Mouse (Mus musculus): ENCODE measurements around the gene Gtpbp2. TPM values are rescaled to one million over a fixed set of nuclear protein-coding genes. Genes with fewer than 3 reads are reported as not detected.
A peak's percentile ranks its signal among the peaks of the same experiment; 100 is the strongest.

Gtpbp2 gene
- polyA plus RNA-seq, 1 experiment from 2014 or later = 29.9 TPM

GRCm38 (mm10) chr17:46123953-46124700, 36.7 kb upstream of the Gtpbp2 start:
- ATAC-seq (ENCODE audit: low FRiP score) = no peak
- Histone ChIP-seq H3K27me3 (ENCODE audit: control insufficient read depth, insufficient read depth, low read length) (no peaks in the 10 kb centered on the region), H3K9ac (no peak overlapping the region), H3K9me3 (ENCODE audit: control insufficient read depth, low read length) (no peaks in the 10 kb centered on the region), H3K4me1 (replicated peaks; ENCODE audit: control insufficient read depth, insufficient read depth, low read length) (no peaks in the 10 kb centered on the region), H3K27ac (no peak overlapping the region), H3K4me3 (replicated peaks; ENCODE audit: low read length) (no peak overlapping the region), H3K36me3 (replicated peaks; ENCODE audit: control insufficient read depth, insufficient read depth) (peaks cover 86% of the 10 kb centered on the region), H3K4me2 (replicated peaks) (no peak overlapping the region)
- 93% methylated on average over 12 of the region's 12 CpGs for WGBS
- DNase-seq (ENCODE audit: low spot score) = no peak

GRCm38 (mm10) chr17:46126608-46127007, 34.2 kb upstream of the Gtpbp2 start:
- WGBS = 90% methylated on average over 6 of the region's 6 CpGs
- Histone ChIP-seq H3K4me3 (replicated peaks; ENCODE audit: low read length) (no peak overlapping the region), H3K9me3 (ENCODE audit: control insufficient read depth, low read length) (no peaks in the 10 kb centered on the region), H3K27ac (no peak overlapping the region), H3K4me1 (replicated peaks; ENCODE audit: control insufficient read depth, insufficient read depth, low read length) (no peaks in the 10 kb centered on the region), H3K4me2 (replicated peaks) (no peak overlapping the region), H3K36me3 (replicated peaks; ENCODE audit: control insufficient read depth, insufficient read depth) (peaks cover 87% of the 10 kb centered on the region), H3K27me3 (ENCODE audit: control insufficient read depth, insufficient read depth, low read length) (no peaks in the 10 kb centered on the region), H3K9ac (no peak overlapping the region)
- DNase-seq (ENCODE audit: low spot score) (no peak), ATAC-seq (ENCODE audit: low FRiP score) (no peak)

GRCm38 (mm10) chr17:46127814-46128493, 32.9 kb upstream of the Gtpbp2 start:
- DNase-seq (ENCODE audit: low spot score) (no peak), ATAC-seq (ENCODE audit: low FRiP score) (no peak)
- no peaks in the 10 kb centered on the region for H3K9me3 ChIP-seq (ENCODE audit: control insufficient read depth, low read length)
- no peak overlapping the region for H3K27ac ChIP-seq
- no peak overlapping the region for H3K9ac ChIP-seq
- peaks cover 74% of the 10 kb centered on the region for H3K36me3 ChIP-seq (replicated peaks; ENCODE audit: control insufficient read depth, insufficient read depth)
- H3K27me3 ChIP-seq (ENCODE audit: control insufficient read depth, insufficient read depth, low read length) = no peaks in the 10 kb centered on the region
- H3K4me2 ChIP-seq (replicated peaks) = no peak overlapping the region
- no peaks in the 10 kb centered on the region for H3K4me1 ChIP-seq (replicated peaks; ENCODE audit: control insufficient read depth, insufficient read depth, low read length)
- WGBS = 81% methylated on average over 6 of the region's 6 CpGs
- no peak overlapping the region for H3K4me3 ChIP-seq (replicated peaks; ENCODE audit: low read length)

- Histone ChIP-seq H3K4me2 (replicated peaks) (no peak overlapping the region), H3K27ac (no peak overlapping the region), H3K27me3 (ENCODE audit: control insufficient read depth, insufficient read depth, low read length) (no peaks in the 10 kb centered on the region), H3K9ac (no peak overlapping the region), H3K9me3 (ENCODE audit: control insufficient read depth, low read length) (no peaks in the 10 kb centered on the region), H3K36me3 (replicated peaks; ENCODE audit: control insufficient read depth, insufficient read depth) (peaks cover 54% of the 10 kb centered on the region), H3K4me3 (replicated peaks; ENCODE audit: low read length) (no peak overlapping the region), H3K4me1 (replicated peaks; ENCODE audit: control insufficient read depth, insufficient read depth, low read length) (no peaks in the 10 kb centered on the region)
- ATAC-seq (ENCODE audit: low FRiP score) = no peak
- DNase-seq (ENCODE audit: low spot score) = no peak
- WGBS = 84% methylated on average over 13 of the region's 13 CpGs
These were observed 30.9 kb upstream of the Gtpbp2 start for GRCm38 (mm10) chr17:46129741-46130498.

GRCm38 (mm10) chr17:46132058-46132718, 28.6 kb upstream of the Gtpbp2 start:
- H3K9ac ChIP-seq = no peak overlapping the region
- H3K4me2 ChIP-seq (replicated peaks) = no peak overlapping the region
- ATAC-seq (ENCODE audit: low FRiP score) (peak; percentile 54; the same call in 1 of the 2 replicates), DNase-seq (ENCODE audit: low spot score) (peak; percentile 85)
- no peaks in the 10 kb centered on the region for H3K27me3 ChIP-seq (ENCODE audit: control insufficient read depth, insufficient read depth, low read length)
- 14% methylated on average over 12 of the region's 12 CpGs for WGBS
- H3K4me3 ChIP-seq (replicated peaks; ENCODE audit: low read length) = no peak overlapping the region
- H3K9me3 ChIP-seq (ENCODE audit: control insufficient read depth, low read length) = no peaks in the 10 kb centered on the region
- H3K36me3 ChIP-seq (replicated peaks; ENCODE audit: control insufficient read depth, insufficient read depth) = peaks cover 32% of the 10 kb centered on the region
- H3K27ac ChIP-seq = no peak overlapping the region
- no peaks in the 10 kb centered on the region for H3K4me1 ChIP-seq (replicated peaks; ENCODE audit: control insufficient read depth, insufficient read depth, low read length)

- 72% methylated on average over 8 of the region's 8 CpGs for WGBS
- Histone ChIP-seq H3K27ac (no peak overlapping the region), H3K9me3 (ENCODE audit: control insufficient read depth, low read length) (no peaks in the 10 kb centered on the region), H3K4me2 (replicated peaks) (no peak overlapping the region), H3K4me1 (replicated peaks; ENCODE audit: control insufficient read depth, insufficient read depth, low read length) (no peaks in the 10 kb centered on the region), H3K27me3 (ENCODE audit: control insufficient read depth, insufficient read depth, low read length) (no peaks in the 10 kb centered on the region), H3K4me3 (replicated peaks; ENCODE audit: low read length) (no peak overlapping the region), H3K36me3 (replicated peaks; ENCODE audit: control insufficient read depth, insufficient read depth) (peaks cover 25% of the 10 kb centered on the region), H3K9ac (no peak overlapping the region)
- no peak for DNase-seq (ENCODE audit: low spot score)
- ATAC-seq (ENCODE audit: low FRiP score) = 0 out of 2 replicates have a peak, but pooled peaks have one; percentile 16
These were observed 28.0 kb upstream of the Gtpbp2 start for GRCm38 (mm10) chr17:46132862-46133261.

GRCm38 (mm10) chr17:46138563-46139236, 22.1 kb upstream of the Gtpbp2 start:
- no peaks in the 10 kb centered on the region for H3K9me3 ChIP-seq (ENCODE audit: control insufficient read depth, low read length)
- H3K4me2 ChIP-seq (replicated peaks) = no peak overlapping the region
- no peak overlapping the region for H3K27ac ChIP-seq
- peaks cover 5% of the 10 kb centered on the region; the same call in 1 of the 2 replicates for H3K4me1 ChIP-seq (replicated peaks; ENCODE audit: control insufficient read depth, insufficient read depth, low read length)
- ATAC-seq (ENCODE audit: low FRiP score) (no peak), DNase-seq (ENCODE audit: low spot score) (no peak)
- H3K36me3 ChIP-seq (replicated peaks; ENCODE audit: control insufficient read depth, insufficient read depth) = no peaks in the 10 kb centered on the region
- H3K4me3 ChIP-seq (replicated peaks; ENCODE audit: low read length) = no peak overlapping the region
- H3K9ac ChIP-seq = no peak overlapping the region
- no peaks in the 10 kb centered on the region for H3K27me3 ChIP-seq (ENCODE audit: control insufficient read depth, insufficient read depth, low read length)
- 87% methylated on average over 8 of the region's 8 CpGs for WGBS

- Histone ChIP-seq H3K4me2 (replicated peaks) (no peak overlapping the region), H3K4me1 (replicated peaks; ENCODE audit: control insufficient read depth, insufficient read depth, low read length) (peaks cover 5% of the 10 kb centered on the region; the same call in 1 of the 2 replicates), H3K36me3 (replicated peaks; ENCODE audit: control insufficient read depth, insufficient read depth) (no peaks in the 10 kb centered on the region), H3K27me3 (ENCODE audit: control insufficient read depth, insufficient read depth, low read length) (no peaks in the 10 kb centered on the region), H3K4me3 (replicated peaks; ENCODE audit: low read length) (no peak overlapping the region), H3K9me3 (ENCODE audit: control insufficient read depth, low read length) (no peaks in the 10 kb centered on the region), H3K9ac (no peak overlapping the region), H3K27ac (no peak overlapping the region)
- ATAC-seq (ENCODE audit: low FRiP score) (no peak), DNase-seq (ENCODE audit: low spot score) (no peak)
- WGBS = 92% methylated on average over 3 of the region's 3 CpGs
These were observed 21.0 kb upstream of the Gtpbp2 start for GRCm38 (mm10) chr17:46139872-46140271.
